Mouse (Mus musculus) neural tube, embryonic 13.5 days (tissue): ENCODE data around the gene Smyd1. TPM values are rescaled to one million over a fixed set of nuclear protein-coding genes. Genes with fewer than 3 reads are reported as not detected.
"Not testable (repeated sequence)": the region's sequence is repeated elsewhere in the genome, so short reads cannot be mapped to it uniquely, and the experiment has no call there.

ENCODE experiments used
- ATAC-seq: fragments of 200-750 bp; cut with Nextera tagmentation; 2 replicates; pipeline ENCODE4 v1.8.0; 2017; ENCODE audit warnings: low read depth, mild to moderate bottlenecking, moderate TSS enrichment, moderate library complexity
- H3K27ac ChIP-seq: fragments of 300-500 bp; sonication (generic); replicated peaks from 2 replicates; pipeline ENCODE4 v1.5.1; 2015; ENCODE audit warnings: moderate library complexity, mild to moderate bottlenecking, inconsistent platforms
- H3K27me3 ChIP-seq: fragments of 300-500 bp; sonication (generic); 2 replicates; pipeline ENCODE4 v1.6.1; 2015; ENCODE audit warnings: mild to moderate bottlenecking, inconsistent platforms
- H3K36me3 ChIP-seq: fragments of 300-500 bp; sonication (generic); 2 replicates; pipeline ENCODE4 v1.6.1; 2015; ENCODE audit warnings: mild to moderate bottlenecking, inconsistent platforms
- H3K4me1 ChIP-seq: fragments of 300-500 bp; sonication (generic); replicated peaks from 2 replicates; pipeline ENCODE4 v1.6.1; 2015; ENCODE audit warnings: inconsistent platforms
- H3K4me2 ChIP-seq: fragments of 300-500 bp; sonication (generic); 2 replicates; pipeline ENCODE4 v1.6.1; 2015; ENCODE audit warnings: inconsistent platforms, mild to moderate bottlenecking, moderate library complexity
- H3K4me3 ChIP-seq: fragments of 300-500 bp; sonication (generic); 2 replicates; pipeline ENCODE4 v1.5.1; 2015; ENCODE audit warnings: mild to moderate bottlenecking, inconsistent platforms
- H3K9ac ChIP-seq: fragments of 300-500 bp; sonication (generic); 2 replicates; pipeline ENCODE4 v1.6.1; 2015; ENCODE audit warnings: moderate library complexity, mild to moderate bottlenecking, inconsistent platforms
- H3K9me3 ChIP-seq: fragments of 300-500 bp; sonication (generic); 2 replicates; pipeline ENCODE4 v1.6.1; 2016; ENCODE audit warnings: inconsistent platforms
- WGBS: fragments of 180-500 bp; shearing (Covaris S2); methylation state at CpG from one replicate; pipeline ENCODE4 v1.1.7; 2015; 5-methylcytosine and 5-hydroxymethylcytosine counted together
- polyA plus RNA-seq: library from polyadenylated mRNA; unstranded; fragments of >200 nt; fragmentation: Nextera tagmentation; extraction: Ambion mirVana; gene quantifications from 2 replicates; pipeline ENCODE4 v1.2.1, GENCODE M21; 2015

Gene Smyd1
- polyA plus RNA-seq, 1 experiment from 2014 or later: 1.2 TPM

- peaks cover 18% of the 10 kb centered on the region for H3K4me1 ChIP-seq
- 92% methylated on average over 6 of the region's 6 CpGs for WGBS
- H3K36me3 ChIP-seq, ATAC-seq, H3K9me3 ChIP-seq, H3K9ac ChIP-seq, H3K4me3 ChIP-seq, H3K4me2 ChIP-seq, H3K27ac ChIP-seq, H3K27me3 ChIP-seq: not testable (repeated sequence)
Measured at GRCm38 (mm10) chr6:71269686-71270050, 52.4 kb downstream of the Smyd1 start.

DNA sequence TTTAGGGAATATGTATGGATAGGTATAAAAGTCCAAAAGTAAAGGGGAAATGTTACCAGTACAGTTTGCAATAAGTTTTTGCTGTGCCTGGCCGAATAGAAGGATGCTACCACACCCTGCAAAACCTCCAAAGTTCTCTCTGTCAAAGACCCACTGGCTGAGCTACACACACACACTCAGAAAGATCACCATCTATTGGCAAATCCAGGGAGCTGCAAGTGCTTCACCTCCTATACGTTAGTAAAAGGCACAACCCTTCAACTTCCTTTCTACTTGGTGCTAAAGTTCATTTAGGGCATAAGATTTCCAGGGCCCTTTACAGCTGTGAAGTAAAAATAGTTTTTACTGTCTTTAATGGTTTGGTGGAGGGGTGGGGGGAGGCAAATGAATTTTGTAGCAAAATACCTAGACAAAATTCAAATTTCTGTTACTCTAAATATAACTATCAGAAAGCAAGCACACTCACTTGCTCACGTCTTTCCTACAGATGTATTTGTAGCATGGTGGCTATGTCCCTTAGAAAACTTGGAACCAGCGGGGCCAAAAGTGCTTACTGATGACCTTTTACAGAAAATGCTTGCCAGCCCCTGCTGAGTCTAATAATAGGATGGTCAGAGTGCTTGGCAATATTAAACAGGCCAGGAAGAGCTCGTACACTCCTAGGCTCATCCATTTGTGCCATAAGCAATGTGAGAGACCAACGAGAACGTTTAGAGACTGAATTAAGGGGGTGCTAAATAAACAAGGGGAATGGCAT, 52.9 kb downstream of the Smyd1 start:
- 67% methylated on average over 7 of the region's 7 CpGs for WGBS
- Histone ChIP-seq H3K9me3 (no peaks in the 10 kb centered on the region), H3K27me3 (no peaks in the 10 kb centered on the region), H3K4me1 (peaks cover 18% of the 10 kb centered on the region), H3K27ac (no peak overlapping the region), H3K36me3 (no peaks in the 10 kb centered on the region), H3K4me3 (no peak overlapping the region), H3K4me2 (no peak overlapping the region), H3K9ac (no peak overlapping the region)
- no peak for ATAC-seq

DNA sequence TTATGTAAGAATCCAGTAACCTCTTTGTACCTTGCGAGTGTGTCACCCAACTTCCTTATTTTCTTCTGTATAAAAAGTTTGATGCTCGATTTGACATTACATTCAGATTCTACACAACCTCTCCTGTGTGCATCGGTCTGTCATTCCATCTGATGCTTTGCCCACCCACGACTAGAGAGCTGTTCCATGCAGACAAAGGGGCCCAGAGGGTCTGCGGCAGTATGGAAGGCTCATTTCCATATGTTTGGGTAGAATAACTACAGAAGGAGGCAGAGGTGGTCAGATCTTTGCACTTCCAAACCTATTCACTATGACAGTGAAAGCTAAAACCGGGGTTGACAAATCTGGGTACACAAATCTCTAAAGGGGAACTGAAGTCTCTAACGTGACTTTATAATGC, 54.4 kb downstream of the Smyd1 start:
- not testable (repeated sequence) for H3K27me3 ChIP-seq, H3K4me3 ChIP-seq, H3K9me3 ChIP-seq, H3K4me2 ChIP-seq, H3K27ac ChIP-seq, H3K9ac ChIP-seq, H3K36me3 ChIP-seq, ATAC-seq
- 76% methylated on average over 7 of the region's 7 CpGs for WGBS
- peaks cover 14% of the 10 kb centered on the region for H3K4me1 ChIP-seq

GRCm38 (mm10) chr6:71262142-71262833, 59.7 kb downstream of the Smyd1 start:
- Histone ChIP-seq H3K4me1 (no peaks in the 10 kb centered on the region), H3K36me3 (no peaks in the 10 kb centered on the region), H3K27me3 (no peaks in the 10 kb centered on the region), H3K9ac (no peak overlapping the region), H3K4me3 (no peak overlapping the region), H3K4me2 (no peak overlapping the region), H3K27ac (no peak overlapping the region), H3K9me3 (no peaks in the 10 kb centered on the region)
- ATAC-seq: no peak
- WGBS: 71% methylated on average over 8 of the region's 8 CpGs

- WGBS: 86% methylated on average over 3 of the region's 3 CpGs
- H3K9me3 ChIP-seq: no peaks in the 10 kb centered on the region
- no peaks in the 10 kb centered on the region for H3K27me3 ChIP-seq
- H3K36me3 ChIP-seq: no peaks in the 10 kb centered on the region
- H3K9ac ChIP-seq: no peak overlapping the region
- H3K4me2 ChIP-seq: no peak overlapping the region
- ATAC-seq: no peak
- H3K27ac ChIP-seq: no peak overlapping the region
- H3K4me1 ChIP-seq: no peaks in the 10 kb centered on the region
- no peak overlapping the region for H3K4me3 ChIP-seq
Measured at GRCm38 (mm10) chr6:71261060-71261459, 61.0 kb downstream of the Smyd1 start.

GRCm38 (mm10) chr6:71260051-71260640, 61.9 kb downstream of the Smyd1 start:
- Histone ChIP-seq H3K9ac (no peak overlapping the region), H3K27me3 (no peaks in the 10 kb centered on the region), H3K4me2 (no peak overlapping the region), H3K4me1 (no peaks in the 10 kb centered on the region), H3K4me3 (no peak overlapping the region), H3K27ac (no peak overlapping the region), H3K36me3 (no peaks in the 10 kb centered on the region), H3K9me3 (no peaks in the 10 kb centered on the region)
- WGBS: 66% methylated on average over 6 of the region's 6 CpGs
- ATAC-seq: no peak

- Histone ChIP-seq H3K27me3 (no peaks in the 10 kb centered on the region), H3K9me3 (no peaks in the 10 kb centered on the region), H3K4me3 (no peak overlapping the region), H3K36me3 (no peaks in the 10 kb centered on the region), H3K9ac (no peak overlapping the region), H3K4me2 (no peak overlapping the region), H3K4me1 (no peaks in the 10 kb centered on the region), H3K27ac (no peak overlapping the region)
- ATAC-seq: no peak
- 89% methylated on average over 4 of the region's 4 CpGs for WGBS
Measured at GRCm38 (mm10) chr6:71259166-71259565, 62.9 kb downstream of the Smyd1 start.

GRCm38 (mm10) chr6:71258562-71258961, 63.5 kb downstream of the Smyd1 start:
- Histone ChIP-seq H3K9ac (no peak overlapping the region), H3K9me3 (no peaks in the 10 kb centered on the region), H3K27me3 (no peaks in the 10 kb centered on the region), H3K4me3 (no peak overlapping the region), H3K4me2 (no peak overlapping the region), H3K4me1 (no peaks in the 10 kb centered on the region), H3K36me3 (no peaks in the 10 kb centered on the region), H3K27ac (no peak overlapping the region)
- ATAC-seq: no peak
- WGBS: 87% methylated on average over 2 of the region's 2 CpGs

DNA sequence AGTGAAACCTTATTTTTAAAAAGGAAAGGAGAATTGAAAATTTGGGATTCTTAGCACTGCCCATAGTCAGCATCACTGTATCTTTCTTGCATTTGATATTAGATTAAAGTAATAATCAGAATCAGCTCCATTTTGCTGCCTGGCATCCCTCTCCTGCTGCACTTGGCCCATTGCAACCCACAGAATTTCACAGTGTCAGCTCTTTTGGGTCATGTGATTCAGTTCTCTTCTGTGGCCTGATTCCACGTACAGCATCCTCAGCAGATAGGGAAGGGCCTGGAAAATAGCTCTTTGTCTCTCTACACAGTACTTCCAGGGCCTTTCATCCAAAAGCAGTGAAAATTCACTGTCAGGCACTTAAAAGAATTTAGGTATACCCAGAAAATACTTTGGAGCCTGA, 64.7 kb downstream of the Smyd1 start:
- no peaks in the 10 kb centered on the region for H3K9me3 ChIP-seq
- 40% methylated on average over 1 of the region's 1 CpGs for WGBS
- no peak for ATAC-seq

DNA sequence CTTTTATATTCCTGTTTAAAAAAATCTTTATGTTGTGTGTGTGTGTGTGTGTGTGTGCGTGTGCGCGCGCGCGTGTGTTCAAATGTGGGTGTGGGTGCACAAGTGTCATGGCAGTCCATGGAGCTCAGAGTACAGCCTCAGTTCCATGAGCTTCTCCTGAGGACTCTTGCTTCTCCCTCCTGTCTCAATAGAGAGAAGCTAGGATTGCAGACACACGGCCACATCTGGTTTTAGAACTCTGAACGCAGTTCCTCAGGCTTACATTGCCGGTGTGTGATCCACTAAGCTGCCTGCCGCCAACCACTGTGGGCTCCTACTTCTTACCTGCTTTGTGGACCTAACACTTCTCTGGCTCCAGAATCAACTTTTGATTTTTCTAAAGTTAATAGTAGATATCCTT, 65.9 kb downstream of the Smyd1 start:
- no peak for ATAC-seq
- 93% methylated on average over 10 of the region's 10 CpGs for WGBS
- no peak overlapping the region for H3K27ac ChIP-seq
- no peaks in the 10 kb centered on the region for H3K27me3 ChIP-seq
- no peak overlapping the region for H3K4me3 ChIP-seq
- no peaks in the 10 kb centered on the region for H3K36me3 ChIP-seq
- no peak overlapping the region for H3K9ac ChIP-seq
- H3K9me3 ChIP-seq: no peaks in the 10 kb centered on the region
- H3K4me1 ChIP-seq: no peaks in the 10 kb centered on the region
- no peak overlapping the region for H3K4me2 ChIP-seq

More for the DNA sequence above, 64.7 kb downstream of the Smyd1 start:
- no peaks in the 10 kb centered on the region for H3K36me3 ChIP-seq
- no peaks in the 10 kb centered on the region for H3K4me1 ChIP-seq
- no peak overlapping the region for H3K4me3 ChIP-seq
- no peak overlapping the region for H3K27ac ChIP-seq
- H3K9ac ChIP-seq: no peak overlapping the region
- H3K27me3 ChIP-seq: no peaks in the 10 kb centered on the region
- no peak overlapping the region for H3K4me2 ChIP-seq

DNA sequence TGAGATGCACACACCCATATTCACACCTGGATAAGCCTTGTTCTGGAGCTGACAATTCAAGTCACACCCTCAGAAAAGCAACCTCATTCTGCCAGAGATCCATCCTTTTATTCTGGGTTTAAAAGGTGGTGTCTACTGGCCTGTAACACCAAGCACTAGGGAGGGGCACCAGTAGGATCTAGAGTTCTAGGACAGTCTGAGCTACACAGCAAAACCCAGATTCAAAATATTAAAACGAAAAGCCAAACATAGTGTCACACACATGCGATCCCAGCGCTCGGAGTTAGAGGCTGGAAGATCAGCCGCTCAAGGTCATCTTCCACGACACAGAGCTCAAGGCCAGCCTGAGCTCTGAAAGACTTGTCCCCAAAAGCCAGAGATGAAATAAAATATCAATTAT, 67.6 kb downstream of the Smyd1 start:
- H3K4me3 ChIP-seq: no peak overlapping the region
- no peak for ATAC-seq
- no peaks in the 10 kb centered on the region for H3K4me1 ChIP-seq
- H3K27ac ChIP-seq: no peak overlapping the region
- WGBS: 95% methylated on average over 6 of the region's 6 CpGs
- H3K4me2 ChIP-seq: no peak overlapping the region
- H3K9ac ChIP-seq: no peak overlapping the region
- H3K36me3 ChIP-seq: no peaks in the 10 kb centered on the region
- no peaks in the 10 kb centered on the region for H3K9me3 ChIP-seq
- H3K27me3 ChIP-seq: no peaks in the 10 kb centered on the region

- Histone ChIP-seq H3K4me2 (no peak overlapping the region), H3K4me3 (no peak overlapping the region), H3K27ac (no peak overlapping the region), H3K9ac (no peak overlapping the region), H3K27me3 (no peaks in the 10 kb centered on the region), H3K4me1 (no peaks in the 10 kb centered on the region), H3K36me3 (no peaks in the 10 kb centered on the region), H3K9me3 (no peaks in the 10 kb centered on the region)
- ATAC-seq: no peak
- WGBS: 89% methylated on average over 8 of the region's 8 CpGs
Measured at GRCm38 (mm10) chr6:71250951-71251350, 71.1 kb downstream of the Smyd1 start.
